Mouse (Mus musculus) c-Kit-positive CD71-negative TER-119-negative erythroid progenitor cells, embryonic 14.5 days (primary cell): ENCODE data around the gene Atg7.
A peak's percentile ranks its signal among the peaks of the same experiment; 100 is the strongest.
"Not testable (repeated sequence)": the region's sequence is repeated elsewhere in the genome, so short reads cannot be mapped to it uniquely, and the experiment has no call there.

Experiments used
- DNase-seq: peaks from one replicate; pipeline ENCODE4 v3.0.0-alpha.2; 2013; ENCODE audit warnings: low read depth

The Atg7 gene

DNA sequence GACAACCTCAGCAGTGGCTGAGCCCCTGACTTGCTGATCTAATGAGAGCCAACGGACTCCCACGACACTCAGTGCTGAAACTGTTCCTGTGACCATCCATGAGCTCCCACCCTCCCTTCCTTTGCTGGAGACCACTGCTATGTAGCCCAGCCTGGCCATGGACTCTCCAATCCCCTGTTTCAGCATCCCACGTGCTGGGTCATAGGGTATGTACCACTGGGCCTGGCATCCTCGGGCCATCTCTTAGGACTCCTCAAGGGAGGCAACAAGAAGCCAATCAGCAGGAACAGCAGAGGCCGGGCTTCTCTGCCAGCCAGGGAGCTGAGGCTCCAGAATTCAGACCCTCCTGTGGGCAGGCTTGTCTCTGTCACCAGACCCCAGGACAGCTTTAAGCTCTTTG, 239.3 kb downstream of the Atg7 start:
- no peak for DNase-seq

DNA sequence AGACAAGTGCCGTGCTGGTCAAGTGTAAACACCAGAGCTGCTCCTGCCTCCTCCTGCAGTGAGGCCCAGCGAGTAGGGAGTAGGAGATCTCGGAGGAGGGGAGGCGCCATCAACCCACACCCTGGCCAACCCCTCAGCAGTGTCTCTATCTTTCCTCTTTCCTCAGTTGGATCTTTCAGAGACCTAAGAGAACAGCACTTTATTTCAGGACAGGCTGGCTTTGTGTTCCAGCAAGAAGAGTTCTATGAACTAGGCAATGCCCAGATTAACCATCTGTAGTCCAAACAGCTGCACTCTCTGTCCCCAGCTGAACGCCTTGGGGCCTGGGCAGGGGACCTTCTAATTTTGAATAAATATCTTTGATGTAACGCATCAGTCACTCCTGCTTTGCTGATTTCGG, 239.8 kb downstream of the Atg7 start:
- DNase-seq, result no peak

DNA sequence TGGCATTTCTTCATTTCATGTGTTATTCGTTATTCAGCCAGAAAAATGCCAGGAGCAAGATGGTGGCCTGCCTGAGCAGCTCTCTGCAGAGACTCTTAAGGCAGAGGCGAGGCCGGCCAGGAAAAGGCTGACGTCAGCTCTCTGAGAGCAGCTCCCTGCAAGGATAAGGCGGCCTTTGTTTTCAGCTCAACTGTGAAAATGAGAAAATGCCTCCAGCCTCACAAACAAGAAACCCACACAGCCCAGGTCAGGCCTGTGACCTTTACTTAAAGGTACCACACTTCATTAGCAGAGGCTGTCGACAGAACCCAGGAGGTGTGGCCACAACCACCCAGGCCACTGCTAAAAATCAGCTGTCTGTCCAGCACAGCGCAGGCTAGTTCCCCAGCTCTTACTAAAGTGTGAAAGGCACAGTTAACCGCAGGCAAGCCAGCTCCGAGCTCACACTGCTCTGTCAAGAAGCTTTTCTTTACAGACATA, 240.4 kb downstream of the Atg7 start:
- DNase-seq, result no peak

DNA sequence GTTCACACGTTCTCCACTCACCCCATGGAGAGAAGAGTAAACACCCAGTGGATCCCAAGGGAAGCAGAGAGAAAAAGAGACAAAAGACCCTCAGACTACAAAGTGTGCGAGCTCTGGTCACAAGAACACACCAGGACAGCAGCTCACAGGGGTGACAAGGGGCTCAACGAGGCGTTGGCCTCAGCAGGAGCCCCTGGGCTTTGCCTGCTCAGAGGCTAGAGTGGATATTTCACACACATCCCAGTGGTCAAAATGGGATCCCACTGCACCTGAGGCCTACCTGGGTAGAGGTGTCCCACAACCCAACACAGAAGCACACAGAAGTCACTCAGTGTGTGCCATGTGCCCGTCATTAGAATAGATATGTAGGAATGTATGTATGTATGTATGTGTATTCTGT, 242.2 kb downstream of the Atg7 start:
- no peak for DNase-seq

DNA sequence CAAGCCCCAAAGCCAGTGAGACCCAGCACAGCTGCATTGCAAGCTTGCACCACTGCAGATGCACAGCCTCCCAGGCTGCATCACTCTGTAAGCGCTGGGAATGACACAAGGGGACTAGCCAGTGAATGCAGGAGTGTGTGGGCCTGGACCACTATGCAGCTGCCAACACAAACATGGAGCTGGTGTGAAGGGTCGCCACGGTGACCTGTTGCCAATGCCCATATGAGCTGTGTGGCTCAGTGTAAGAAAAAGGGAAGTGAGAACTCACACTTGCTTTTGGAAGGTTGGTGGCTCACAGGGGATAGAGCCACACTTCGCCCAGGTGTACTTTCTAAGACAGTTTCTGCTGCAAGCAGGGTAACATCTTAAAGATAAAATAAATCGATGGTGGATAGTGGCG, 243.1 kb downstream of the Atg7 start:
- no peak for DNase-seq

DNA sequence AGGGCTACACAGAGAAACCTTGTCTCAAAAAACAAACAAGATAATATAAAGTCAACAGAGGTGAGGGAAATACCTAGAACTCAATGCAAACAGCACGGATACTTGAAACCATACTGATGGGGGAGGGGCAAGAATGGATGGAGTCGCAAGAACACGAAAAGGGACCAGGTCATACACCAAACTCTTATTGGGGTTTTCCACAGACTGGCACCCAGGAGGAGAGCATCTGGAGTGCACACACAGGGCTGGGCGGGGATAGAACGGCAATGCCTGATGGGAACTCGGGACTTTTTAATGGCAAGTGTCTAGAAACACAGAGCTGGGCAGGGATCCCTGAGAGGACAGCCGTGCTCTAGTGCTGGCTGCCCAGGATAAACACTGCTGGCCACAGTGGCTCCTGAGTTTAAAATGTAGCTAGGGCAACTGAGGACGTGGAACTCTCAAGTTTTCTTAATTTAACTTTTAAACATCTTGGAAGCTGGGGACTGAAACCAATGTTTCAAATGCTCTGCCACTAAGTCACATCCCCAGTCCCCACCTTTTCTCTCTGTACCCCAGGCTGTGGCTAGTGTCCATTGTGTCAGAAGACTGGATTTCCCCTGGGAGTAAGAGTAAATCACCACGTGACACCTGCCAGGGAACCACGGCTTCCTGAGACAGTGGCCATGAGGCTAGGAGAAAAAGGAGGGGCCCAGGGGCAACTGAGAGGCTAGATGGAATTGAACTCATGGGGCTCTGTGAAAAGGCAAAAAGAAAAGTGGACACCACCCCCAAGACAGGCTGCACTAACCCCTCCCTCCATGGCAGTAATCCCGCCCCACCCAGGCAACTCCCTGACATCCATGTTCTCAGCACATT, 243.8 kb downstream of the Atg7 start:
- no peak for DNase-seq

DNA sequence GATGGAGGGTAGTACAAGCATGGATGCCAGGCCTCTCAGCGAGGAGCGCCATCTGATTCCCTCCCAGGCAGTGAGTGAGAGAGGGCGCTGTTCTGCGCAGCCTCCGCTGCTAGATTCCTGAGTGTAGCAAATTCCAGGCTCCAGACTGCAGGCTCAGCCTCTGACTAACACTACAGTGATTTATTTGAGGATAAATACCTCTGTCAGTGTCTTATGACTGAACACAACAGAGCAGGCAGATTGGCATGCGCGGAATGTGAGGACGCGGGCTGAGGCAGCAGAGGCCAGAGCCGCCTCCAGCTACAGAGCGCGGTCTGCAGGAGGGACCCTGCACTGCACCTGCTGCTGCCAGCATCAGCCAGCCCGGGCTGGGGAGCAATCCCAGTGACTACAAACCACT, 246.0 kb downstream of the Atg7 start:
- no peak for DNase-seq

DNA sequence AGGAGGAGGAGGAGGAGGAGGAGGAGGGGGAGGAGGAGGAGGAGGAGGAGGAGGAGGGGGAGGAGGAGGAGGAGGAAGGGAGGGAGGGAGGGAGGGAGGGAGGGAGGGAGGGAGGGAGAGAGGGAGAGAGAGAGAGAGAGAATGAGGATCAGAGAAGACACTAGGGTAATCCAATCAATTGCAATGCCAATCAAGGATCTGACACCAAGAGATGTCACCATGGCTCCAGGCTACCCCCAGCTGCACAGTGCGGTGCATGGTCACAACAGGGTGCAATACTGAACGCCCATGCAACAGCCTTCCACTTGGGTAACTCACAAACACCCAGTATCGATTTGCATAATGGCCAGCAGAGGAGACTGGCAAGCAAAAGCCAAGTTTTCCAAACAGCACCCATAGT, 247.1 kb downstream of the Atg7 start:
- DNase-seq, result not testable (repeated sequence)

DNA sequence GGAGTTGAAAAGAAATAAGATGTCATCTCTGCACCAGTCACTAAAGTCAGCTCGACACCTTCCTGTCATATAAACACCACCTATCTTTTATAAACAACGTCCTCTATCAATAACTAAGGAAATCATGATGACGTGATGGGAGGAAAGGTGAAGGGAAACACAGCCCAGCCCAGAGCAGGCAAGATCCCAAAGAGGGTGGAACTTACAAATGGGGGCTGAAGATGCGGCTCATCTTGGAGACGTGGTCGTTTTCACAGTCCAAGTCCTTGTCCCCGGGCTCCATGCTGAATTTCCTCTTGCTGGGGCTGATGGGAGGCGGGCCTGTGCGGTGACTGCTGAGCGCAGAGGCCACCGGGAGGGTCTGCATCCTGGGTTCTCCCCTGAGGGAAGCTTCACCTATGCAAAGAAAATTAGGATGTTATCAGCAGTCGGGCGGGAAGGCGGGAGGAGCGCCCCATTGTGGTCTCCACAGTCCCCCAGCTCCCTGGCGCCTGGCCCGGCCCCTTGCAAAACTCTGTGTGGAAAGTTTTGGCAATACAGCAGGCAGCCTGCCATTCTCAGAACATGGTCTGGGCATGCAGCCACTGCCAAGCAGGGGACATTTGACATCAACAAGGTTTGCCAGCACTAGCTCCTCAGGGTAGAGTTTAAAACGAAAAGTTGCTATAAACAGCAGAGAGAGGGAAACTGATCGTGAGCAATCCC, 247.7 kb downstream of the Atg7 start:
- no peak for DNase-seq

DNA sequence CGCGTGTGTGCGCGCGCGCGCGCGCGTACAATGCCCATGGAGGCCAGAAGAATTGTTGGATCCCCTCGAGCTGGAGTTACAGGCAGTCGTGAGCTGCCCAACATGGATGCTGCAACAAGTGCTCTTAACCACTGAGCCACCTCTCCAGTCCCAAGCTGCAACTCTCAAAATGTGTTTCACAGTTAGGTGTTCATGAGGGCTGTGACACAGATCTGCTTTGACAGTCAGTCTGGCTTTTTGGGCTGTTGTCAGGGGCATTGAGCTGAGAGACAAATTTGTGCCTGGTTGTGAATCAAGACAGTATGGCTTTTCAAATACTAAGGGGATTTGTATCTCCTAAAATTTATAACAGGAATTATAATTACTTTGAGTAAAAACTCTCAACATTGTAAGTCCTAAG, 248.4 kb downstream of the Atg7 start:
- DNase-seq, result no peak

DNA sequence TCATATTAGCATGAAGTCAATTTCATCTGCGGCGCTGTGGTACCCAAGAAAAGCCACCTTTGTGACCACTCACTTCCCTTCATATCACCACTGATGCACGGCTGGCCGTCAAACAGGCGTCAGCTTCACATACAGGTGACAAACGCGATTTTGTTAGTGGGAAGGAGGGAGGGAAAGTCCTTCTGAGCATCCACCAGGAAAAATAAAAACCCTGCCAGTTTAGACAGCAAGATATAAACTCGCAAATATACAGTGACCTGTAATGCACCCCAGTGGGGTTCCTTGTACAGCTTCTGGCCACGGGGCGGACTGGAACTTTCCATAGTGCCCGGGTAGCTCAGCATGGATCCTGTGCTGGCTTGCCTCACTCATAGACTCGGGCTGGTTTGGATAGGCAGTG, 248.9 kb downstream of the Atg7 start:
- DNase-seq, result no peak

DNA sequence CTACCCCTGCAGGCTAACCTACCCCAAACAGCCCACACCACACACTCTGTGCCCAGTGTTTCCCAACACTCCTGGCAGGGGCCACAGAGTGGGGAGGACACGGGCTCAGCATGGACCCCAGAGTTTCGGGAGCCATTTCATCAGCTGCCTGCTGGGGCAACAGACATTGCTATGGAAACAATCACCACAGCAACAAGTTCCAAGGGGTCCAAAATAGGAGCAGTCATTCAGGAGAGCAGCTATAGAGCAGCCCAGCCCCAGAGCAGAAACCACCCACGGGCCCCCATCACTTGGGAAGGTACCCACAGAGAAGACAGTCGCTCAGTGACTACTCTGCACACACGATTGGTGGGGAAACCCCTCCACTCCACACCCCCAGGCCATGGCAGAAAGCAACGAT, 249.5 kb downstream of the Atg7 start:
- DNase-seq, result no peak

DNA sequence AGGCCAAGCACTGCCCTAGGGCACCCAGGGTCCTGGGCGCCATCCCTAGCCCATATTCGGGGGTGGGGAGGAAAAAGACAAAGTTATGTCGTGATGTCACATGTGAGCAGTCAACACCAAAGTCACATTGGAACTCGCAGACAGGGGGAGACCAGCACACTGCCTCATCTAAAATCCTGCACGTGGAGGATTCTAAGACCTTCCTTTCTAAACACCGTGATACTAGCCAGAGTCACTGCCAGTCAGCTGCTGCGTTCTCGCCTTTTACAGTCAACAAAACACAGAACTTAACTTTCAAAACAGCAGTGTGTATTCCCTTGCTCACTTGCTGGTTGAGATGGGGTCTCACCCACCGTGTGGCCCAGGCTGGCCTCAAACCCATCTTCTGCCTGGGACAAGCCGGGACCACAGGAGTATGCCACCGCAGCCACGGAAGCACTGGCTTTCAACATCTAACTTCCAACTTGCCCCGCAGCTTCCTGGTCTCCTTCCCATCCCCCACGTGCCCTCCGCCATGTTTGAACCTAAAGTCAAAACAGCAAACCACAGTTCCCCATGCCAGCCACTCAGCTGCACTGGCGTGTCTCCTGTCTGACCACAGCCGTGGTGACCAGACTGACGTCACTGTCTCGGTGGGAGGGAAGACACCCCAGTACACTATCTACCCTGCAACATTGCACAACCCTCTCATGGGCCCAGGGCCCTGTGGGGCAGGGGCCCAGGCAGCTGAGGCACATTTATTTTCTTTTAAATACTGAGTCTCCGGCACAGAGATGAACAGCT, 250.7 kb downstream of the Atg7 start:
- DNase-seq, result peak; percentile 77

DNA sequence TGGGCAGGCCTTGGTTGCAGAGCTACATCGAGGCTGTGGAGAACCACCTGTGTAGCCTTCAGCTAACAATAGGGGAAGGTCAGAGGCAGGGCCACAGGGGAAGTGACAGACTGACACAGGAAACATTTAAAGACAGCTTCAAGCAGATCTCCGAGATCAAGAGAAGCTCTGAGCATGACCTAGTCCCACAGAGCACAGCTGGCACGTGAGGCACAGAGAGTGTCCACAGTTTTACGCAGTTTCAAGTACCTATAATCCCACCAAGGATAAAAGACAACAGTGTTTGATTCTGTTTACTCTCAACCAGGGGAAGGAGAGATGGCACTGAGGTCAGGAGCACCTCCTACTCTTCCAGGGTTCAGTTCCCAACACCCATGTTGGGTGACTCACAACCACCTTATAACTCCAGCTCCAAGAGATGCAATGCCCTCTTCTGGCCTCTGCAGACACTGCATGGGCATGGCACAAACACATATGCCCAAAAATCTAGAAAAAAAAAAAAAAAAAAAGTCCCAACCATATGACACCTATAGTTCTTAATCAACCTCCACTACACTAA, 251.7 kb downstream of the Atg7 start:
- no peak for DNase-seq

DNA sequence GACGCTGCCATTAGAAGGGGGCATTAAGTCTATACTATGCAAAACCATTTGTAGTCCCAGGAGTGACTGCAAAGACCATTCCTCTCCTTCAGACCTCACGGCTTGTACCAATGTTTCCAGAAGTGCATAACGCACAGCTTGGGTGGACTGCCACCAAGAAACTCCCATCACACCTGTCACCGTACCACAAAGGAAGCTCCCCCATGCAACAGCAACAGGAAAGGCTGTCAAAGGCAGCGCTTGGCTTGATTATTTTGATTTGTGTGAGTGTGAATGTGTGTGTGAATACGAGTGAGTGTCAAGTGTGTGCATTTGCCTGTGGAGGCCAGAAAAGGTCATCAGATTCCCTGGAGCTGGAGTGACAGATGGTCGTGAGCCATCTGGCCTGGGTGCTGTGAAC, 252.3 kb downstream of the Atg7 start:
- no peak for DNase-seq

DNA sequence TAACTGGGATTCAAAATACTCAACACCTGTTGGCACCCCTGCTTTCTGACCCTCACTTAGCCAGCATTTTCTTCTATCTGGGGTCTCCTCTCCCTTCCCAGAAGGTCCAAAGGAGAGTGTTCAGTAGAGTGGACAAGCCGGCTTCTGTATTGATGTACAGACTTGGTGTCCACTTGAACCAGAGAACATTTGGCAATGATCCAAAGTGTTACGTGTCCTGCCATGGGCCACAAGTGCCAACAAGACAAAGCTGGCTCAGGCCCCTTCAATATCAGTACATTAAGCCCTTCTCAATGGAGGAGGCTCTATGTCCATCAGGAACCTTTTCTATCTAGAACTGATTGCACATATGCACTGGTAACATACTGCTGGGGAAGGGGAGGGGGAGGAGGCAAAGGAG, 253.4 kb downstream of the Atg7 start:
- DNase-seq, result no peak

DNA sequence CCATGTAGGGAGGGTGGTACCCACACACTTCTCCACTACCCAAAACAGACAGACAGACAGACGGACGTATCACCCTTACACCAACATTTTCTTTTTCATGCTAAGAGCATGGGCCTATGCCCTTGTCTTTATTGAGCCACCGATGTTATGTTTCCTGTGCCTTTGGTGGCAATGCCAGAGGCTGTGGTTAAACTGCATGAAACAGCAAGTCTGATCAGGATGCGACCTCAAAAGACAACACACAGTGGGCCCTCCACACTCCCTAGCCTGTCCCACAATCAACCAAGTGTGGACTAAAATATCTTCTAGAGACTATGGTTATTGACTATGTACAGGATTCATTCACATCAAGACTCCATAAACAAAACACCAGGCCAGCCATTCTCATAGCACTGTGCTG, 256.1 kb downstream of the Atg7 start:
- DNase-seq, result no peak

DNA sequence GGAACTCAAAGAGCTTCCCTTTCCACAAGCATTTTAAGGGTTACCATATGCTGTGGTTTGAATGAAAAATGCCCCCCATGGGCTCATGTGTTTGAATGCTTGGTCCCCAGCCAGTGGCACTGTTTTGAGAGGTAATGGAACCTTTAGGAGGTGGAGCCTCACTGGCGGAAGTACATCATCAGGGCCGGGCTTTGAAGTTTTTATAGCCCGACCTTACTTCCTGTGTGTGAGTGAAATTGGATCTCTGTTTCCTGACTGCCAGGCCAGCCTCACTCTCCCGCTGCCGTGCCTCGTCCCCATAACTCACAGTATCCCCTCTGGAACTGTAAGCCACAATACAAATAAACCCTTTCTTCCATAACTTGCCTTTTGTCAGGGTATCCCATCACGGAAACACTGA, 256.8 kb downstream of the Atg7 start:
- no peak for DNase-seq

DNA sequence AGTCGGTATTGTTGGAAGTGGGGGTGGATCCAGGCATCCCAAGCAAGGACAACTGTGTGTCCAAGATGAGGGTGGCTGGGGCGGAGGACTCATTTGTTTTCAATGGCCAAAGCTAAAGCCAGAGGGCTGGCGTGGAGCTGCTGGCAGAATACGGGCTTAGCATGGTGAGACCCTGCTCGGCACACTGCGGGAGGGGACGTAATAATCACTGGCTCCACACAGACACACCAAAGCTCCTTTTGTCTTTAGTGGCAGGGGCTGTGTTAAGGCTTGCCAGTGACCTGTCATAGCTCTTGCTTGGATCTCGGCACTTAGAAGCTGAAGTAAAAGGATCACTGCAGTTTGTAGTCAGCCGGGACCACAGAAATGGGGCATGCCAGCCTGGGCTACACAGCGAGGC, 257.3 kb downstream of the Atg7 start:
- DNase-seq, result no peak

DNA sequence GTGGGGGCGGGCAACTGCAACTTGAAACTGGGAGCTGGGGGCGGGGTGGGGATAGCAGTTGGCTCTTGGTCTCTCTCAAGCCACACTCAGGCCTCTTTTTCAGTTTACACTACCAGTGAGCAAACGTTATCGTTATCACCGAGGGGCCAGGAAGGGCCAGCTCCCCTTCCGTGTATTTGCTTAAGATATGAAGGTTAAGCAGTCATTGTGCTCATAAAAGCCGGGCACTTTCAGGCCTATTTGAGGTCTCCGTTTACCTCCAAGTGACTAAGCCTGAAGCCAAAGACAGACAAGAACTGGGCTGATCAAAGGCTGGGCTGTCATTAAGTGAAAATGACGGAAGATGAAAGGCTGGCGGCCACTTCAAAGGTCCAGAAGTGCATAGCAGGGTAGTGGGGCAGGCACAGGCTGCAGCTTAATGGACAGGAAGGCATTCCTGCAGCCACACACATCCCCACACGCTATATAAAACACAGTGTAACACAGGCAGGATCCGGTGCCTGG, 258.5 kb downstream of the Atg7 start:
- DNase-seq, result no peak

DNA sequence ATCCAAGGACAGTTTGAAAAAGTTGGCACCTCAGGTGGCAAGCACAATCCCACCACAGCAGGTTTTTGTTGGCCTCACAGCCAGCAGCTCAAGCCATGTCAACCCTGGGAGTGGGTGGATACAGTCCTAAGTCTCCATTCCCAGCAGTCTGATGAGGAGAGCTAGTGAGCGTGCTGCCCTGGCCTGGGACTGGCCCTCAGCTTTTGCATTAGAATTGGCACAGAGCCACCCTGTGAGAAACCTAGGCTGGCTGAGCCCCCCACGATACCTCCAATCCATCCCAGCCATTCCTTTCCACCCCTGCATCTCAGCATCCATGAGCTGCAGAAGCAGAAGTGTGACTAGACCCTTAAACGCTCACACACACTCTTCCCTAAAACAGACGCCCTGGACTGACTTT, 259.0 kb downstream of the Atg7 start:
- no peak for DNase-seq

DNA sequence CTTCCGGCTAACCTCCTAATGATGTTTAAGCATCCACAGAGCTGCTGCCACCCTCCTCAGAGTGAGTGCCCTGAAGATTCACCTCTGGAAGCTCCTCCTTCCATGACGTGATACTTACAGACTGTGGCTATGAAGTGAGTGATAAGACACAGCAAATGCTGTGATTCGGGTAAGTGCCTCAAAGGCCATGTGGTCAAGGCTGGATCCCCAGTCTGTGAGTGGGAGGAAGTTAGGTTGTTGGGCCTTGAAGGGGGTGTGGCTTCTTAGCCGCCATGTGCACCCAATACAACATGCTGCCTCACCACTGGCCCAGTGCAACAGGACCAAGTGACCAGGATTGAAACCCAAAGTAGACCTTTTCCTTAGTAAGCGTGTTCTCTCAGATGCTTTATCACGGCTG, 261.3 kb downstream of the Atg7 start:
- DNase-seq, result no peak
